Mouse (Mus musculus): ENCODE data around the gene Trim17.

The Trim17 gene

DNA sequence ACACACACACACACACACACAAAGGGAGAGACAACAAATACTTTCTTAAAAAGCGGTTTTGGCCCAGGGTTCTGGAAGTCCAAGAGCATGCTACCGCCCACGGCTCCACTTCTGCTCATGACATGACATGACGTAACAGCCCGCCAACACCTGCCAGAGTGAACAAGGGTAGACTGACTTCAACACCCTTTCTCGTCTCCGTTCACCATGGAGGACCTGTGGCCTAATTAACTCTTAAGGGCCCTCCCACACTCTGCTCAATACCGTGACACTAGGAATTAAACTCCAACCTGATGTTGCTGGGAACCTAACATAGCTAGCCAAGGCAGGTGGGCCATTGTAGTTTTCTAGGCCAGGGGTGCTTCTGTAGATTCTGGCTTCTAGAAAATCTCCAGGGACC lies 14.5 kb downstream of the Trim17 start:
- ATAC-seq (ENCODE audit: low TSS enrichment): no peak

DNA sequence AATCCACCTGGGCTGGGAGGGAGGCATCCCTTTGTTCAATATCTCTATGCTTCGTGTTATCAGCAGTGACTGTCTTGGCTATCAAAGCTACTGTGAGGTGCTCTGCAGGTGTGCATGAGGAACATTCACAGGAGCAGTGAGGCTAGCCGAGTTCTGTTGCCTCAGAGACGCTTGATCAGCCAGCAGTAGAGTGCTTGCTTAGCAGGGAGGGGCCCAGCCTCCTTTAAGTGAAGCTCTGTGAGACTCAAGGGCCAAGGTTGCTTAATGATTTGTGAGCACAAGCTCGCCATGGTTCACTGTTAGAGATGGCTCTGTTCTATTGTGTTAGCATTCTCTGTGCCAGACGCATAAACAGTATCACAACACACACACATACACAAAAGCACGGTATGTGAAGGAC lies 15.2 kb downstream of the Trim17 start:
- no peak for ATAC-seq (ENCODE audit: low TSS enrichment)

DNA sequence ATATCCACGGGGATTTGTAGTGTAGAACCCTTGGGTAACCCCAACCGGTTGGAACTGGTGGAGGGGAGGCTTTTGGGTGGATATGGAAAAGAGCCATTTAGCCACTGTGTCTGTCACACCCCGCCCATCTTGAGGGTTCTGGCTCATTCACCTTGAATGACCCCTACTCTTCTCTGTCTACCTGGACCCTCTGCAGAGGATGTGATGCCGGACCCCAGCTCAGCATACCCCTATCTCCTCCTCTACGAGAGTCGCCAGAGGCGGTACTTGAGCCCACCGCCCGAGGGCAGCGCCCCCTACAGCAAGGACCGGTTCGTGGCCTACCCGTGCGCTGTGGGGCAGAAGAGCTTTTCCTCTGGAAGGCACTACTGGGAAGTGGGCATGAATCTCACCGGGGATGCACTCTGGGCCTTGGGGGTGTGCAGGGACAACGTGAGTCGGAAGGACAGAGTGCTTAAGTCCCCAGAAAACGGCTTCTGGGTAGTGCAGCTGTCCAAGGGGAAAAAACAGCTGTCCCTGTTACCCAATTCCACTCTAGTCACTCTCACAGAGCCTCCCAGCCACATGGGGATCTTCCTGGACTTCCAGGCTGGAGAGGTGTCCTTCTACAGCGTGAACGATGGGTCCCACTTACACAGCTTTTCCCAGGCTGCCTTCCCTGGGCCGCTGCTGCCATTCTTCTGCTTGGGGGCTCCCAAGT lies 16.5 kb downstream of the Trim17 start:
- ATAC-seq (ENCODE audit: low TSS enrichment): no peak

DNA sequence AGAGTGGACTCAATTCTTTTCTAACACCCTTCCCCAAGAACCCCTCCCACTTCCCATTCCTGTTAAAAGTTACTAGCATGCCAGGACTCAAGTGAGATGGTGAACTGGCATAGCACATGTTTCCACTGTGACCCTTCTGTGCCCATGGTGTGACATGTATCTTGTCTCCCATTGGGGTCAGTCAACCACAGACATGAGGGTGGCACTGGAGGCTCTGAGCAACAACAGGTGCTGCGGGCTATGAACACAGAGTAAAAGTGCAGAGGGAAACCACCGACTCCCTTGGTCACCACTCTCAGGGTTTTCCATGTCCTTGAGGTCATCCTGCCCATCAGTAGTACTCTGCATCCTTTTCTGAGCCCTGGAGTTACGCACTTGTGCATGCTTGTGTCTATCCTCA lies 17.3 kb downstream of the Trim17 start:
- no peak for ATAC-seq (ENCODE audit: low TSS enrichment)

DNA sequence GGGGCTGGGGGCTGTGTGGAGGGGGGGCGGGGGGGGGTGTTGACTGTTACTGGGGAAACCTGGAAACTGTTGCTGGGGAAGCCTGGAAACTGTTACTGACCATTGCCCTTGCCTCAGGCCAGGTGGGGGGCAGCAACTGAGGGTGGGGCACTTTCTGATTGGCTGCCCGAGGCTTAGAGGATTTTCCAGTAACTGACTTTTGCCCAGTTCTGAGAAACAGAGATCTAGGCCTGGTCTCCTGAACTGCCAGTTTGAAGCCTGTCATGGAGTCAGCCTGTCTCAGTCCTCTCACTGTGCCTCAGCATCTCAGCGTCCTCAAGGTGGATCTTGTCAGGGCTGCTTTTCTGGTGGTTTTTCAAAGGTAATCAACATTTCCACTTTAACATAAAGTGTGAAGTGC lies 19.9 kb downstream of the Trim17 start:
- ATAC-seq (ENCODE audit: low TSS enrichment): no peak

DNA sequence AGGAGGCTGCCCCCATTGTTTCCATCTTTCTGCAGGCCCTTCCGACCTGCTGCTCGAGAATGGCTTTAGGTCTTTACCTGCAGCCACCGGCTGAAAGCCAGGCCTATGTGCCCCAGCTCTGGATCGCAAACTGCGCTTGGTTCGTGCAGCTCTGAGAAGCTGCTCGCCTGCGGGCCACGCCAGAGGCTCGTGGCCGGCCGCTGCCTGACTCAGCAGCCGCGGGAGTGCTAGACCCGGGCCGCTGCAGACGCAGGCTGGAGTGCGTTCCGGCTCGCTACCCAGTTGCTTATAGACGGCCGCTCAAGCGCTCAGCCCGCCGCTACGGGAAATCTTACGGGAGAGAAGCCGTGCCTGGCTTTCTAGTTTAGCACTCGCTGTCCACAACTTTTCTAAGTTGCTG lies 22.7 kb downstream of the Trim17 start:
- no peak; the same call in 1 of the 2 replicates for ATAC-seq (ENCODE audit: low TSS enrichment)

DNA sequence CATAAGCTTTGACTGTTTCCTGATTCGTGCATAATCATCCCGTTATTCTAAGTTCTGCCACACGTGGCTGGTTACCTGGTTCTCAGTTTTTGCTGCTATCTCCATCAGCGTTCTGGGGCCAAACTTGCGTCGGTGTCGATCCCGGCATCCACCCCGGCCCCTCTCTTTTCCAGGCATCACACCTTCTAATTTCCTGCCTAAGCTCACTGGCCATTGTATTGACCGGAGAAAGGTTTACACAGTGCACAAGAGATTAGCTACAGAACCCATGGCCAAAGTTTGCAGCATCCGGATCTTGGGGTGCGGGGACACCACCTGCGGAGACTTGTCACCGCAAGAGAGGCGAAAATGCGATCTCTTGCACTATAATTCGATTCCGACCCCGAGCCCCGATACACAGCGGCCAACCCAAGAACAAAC lies 23.1 kb downstream of the Trim17 start:
- ATAC-seq (ENCODE audit: low TSS enrichment): no peak

DNA sequence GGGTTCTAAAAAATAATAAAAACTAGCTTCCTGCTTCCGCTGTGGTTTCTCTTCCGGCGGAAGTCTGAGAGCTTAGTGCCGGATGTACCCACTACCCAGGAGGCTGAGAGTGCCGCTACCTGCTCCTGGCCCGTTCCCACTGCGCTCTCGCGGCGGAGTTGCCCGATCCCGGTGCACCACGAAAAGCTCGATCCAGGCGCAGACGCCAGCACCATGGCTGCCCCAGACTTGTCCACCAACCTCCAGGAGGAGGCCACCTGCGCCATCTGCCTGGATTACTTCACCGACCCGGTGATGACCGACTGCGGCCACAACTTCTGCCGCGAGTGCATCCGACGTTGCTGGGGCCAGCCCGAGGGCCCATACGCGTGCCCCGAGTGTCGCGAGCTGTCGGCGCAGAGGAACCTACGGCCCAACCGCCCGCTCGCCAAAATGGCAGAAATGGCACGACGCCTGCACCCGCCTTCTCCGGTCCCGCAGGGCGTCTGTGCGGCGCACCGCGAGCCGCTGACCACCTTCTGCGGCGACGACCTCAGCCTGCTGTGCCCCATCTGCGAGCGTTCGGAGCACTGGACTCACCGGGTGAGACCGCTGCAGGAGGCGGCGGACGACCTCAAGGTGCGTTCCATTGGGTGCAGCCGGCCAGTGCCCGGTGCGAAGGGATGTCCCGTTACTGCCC lies 23.7 kb downstream of the Trim17 start, which contains the start of gene Trim11:
Gene Trim11, plus strand, starts transcription at position 67 of the 679 bp plus-strand sequence.
- ATAC-seq (ENCODE audit: low TSS enrichment): peak; percentile 58

DNA sequence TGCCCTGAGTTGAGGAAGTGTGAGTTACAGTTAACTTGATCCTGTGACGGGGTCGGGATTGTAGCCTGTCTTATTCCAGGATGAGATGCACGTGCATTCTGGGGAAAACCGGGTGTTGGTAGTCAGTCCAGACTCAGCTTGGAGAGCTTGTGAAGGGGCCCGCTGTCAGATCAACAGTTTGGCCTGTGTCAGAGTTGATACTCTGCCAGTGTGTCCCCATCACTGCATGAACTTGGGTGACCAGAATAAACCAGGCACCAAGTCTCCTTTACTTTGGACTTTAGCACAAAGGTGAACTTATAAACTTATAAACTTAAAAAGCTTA lies 24.2 kb downstream of the Trim17 start:
- ATAC-seq (ENCODE audit: low TSS enrichment): no peak

DNA sequence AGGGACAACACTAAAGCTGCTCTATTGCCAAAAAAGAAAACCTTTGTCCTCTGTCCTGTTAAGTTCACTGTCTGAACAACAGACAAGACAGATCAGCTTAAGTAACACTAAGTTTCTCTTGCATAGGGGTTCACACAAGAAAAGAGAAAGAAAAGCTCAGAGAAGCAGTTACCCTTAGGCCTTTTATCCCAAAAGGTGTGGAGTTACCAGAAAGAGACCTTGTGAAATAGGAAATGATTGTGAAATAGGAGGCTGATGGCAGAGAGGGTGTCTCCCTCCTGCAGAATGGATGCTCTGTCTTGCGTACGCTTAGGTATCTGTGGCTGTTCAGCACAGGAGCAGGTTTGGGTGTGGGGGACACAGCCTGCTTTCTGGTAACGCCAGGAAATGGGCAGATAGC lies 24.7 kb downstream of the Trim17 start:
- ATAC-seq (ENCODE audit: low TSS enrichment): no peak

DNA sequence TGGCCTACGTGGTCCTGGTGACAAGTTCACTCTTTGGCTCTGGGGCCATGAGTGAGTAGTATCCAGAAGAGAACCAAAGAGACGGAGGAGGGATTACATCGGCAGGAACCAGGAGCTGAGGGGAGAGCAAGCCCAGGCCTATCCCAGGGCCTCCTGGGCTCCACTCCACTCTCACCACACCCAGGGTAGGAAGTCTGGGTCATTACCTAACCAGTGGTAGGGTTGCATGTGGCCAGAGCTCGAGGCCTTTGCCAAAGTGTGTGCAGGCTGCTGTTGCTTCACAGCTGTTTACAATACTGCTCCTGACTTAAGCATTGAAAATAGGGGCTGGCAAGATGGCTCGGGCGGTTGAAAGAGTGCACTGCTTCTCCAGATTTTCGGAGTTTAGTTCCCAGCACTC lies 25.2 kb downstream of the Trim17 start:
- ATAC-seq (ENCODE audit: low TSS enrichment): no peak

DNA sequence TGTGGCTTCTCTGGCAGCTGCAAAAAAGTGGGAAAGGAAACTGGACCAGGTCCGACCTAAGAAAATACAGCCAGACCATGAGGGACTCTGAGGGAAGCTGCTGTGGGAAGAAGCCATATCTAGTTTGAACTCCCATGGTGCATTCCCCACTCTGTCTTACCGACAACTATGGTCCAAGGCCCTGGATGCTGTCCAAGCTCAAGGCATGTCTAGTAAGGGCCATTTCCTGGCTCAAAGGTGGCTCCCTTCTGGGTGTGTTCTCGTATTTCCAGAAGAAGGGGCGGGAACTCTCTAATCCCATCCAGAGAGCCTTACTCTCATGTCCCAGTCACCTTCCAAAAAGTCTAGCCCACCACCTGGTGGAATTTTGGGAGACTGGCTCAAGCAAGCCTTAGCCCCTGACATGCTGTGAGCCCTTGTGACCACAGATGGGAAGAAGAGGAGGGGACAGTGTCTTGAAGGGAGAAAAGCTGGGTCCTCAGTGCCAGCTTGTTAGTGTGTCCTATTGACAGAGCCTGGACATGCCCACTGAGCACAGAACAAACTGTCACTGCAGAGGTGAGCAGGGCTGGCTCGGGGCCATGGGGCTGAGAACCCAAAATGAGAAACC lies 26.0 kb downstream of the Trim17 start:
- no peak for ATAC-seq (ENCODE audit: low TSS enrichment)

DNA sequence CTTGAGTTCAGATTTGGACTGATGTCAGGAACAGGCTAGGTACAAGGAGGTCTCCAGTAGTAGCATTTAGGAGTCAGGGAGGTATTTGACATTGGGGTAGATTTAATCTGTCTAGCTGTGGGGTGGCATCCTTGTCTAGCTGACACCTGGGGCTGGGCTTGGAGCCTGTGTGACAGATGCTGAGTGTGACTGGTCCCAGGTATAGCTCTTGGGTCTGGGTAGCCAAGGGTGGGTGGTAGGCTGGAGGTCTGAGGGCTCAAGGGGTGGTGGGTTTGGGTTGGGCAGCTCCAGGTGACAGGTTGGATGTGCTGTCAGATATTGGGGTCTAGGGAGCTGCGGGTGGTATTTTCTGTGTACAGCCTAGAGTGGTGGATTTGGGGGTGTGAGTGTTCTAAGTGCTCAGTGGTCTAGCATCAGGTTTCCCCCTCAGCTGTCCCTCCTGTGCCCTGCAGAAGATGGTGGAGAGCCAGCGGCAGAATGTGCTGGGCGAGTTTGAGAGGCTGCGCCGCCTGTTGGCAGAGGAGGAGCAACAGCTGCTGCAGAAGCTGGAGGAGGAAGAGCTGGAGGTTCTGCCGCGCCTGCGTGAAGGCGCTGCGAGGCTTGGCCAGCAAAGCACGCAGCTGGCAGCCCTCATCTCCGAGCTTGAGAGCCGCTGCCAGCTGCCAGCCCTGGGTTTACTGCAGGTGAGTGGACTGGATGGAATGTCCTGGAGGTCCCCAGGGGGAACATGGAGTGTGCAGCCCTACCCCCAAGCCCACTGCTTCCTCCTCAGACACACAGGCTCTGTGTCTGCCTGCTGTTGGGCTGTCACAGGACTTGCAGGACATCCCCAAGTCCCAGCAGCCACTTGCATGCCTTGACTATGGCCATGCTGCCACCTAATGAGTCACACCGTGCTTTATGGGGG lies 27.3 kb downstream of the Trim17 start:
- peak; percentile 80 for ATAC-seq (ENCODE audit: low TSS enrichment)

DNA sequence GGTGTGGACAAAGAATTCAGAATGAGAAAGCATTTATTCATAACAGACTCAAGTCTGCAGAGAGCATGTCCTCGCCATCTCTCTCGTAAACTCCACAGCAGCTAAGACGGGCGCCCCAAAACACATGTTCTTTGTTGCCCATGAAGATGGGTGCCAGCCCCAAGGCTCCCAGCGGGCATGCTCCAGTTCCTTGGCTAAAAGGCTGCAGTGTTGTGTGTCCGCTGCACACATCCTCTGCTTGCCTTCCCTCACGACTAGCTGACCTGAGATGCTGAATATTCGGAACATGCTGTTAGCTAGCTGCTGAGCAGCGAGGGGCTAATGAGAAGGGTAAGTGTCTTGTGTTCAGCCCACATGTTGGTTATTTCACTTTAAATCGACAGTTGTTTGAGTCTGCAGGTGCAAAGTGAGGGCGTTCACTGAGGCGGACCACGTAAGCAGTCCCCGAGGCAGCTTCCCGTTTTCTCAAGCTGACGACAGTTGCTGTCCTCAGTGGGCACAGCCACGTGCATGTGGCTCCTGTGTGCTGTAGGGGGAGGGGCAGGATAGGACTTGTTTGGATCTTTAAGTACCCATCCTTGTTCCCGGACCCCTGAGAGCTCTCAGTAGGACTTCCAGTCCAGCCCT lies 28.1 kb downstream of the Trim17 start:
- ATAC-seq (ENCODE audit: low TSS enrichment): no peak

DNA sequence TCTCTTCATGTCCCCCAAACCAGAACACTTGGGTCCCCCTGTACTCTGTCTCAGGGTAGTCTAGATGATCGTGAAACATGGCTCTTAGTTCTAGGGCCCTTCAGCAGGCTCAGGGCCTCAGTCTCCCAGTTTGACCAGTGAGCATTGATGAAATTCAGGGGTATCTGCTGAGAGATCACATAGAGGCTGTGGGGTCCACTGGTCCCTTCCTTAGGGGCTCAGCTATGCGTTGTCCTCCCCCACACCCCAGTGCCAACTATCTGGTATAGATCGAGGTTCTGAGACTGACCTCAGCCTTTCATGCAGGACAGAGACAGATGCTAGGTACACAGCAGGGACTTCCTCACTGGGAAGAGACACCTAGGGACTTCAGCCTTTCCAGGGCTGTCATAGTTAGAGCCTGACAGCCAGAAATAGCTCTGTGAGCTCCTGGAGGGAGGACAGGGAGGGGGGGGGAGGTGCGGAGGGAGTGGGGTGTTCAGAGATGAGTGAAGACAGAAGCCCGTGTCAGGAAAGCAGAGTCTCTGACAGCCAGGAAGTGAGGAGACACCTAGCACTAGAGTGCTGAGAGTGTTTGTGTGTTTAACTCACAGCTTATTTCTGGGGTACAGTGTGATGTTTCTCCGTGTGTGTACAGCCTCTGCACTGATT lies 29.3 kb downstream of the Trim17 start:
- ATAC-seq (ENCODE audit: low TSS enrichment): peak; percentile 16

DNA sequence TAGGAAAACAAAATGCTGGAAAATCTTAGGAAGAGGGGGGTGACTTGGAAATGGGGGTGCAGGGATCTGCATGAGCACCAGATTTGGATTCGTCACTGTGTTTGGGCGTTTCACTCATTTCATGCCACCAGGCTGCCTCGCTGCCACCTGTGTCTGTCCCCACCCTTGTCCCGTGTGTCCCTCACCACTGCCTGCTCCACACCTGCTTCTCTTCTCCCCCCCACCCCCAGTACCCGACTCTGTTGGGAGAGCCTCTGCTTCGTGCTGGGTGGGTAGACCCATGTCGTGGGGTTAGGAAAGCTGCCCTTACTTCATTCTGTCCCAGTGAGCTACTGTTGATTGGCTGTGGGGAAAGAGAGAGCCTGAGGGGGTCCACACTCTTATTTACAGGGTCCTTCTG lies 30.2 kb downstream of the Trim17 start:
- no peak for ATAC-seq (ENCODE audit: low TSS enrichment)

DNA sequence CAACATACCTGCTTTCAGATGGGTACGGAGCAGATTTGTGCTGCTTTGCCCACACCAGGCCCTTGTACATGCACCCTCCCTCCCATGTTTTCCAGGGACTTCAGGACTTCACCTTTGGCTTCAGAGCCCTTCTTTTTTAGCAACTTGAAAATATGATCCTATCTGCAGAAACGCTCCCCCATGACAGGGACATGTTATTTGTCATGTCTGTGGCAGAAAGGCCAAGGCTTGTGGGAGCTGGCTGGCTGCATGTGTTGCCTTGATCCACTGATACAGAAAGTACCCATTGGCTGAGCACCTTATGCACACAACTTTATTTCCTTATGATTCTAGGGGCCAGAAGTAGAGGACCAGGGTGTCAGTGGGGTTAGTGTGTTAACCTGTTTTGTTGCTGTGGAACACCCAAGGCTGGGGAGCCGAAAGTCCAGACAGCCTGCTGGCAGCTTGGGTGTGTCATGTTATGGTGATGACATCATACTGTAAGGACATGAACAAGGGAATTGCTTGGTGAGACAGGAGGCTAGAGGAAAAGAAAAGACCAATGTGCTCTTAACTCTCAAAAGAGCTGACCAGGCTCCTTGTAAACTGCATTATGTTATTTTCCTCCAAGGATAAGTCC lies 30.9 kb downstream of the Trim17 start:
- no peak for ATAC-seq (ENCODE audit: low TSS enrichment)

DNA sequence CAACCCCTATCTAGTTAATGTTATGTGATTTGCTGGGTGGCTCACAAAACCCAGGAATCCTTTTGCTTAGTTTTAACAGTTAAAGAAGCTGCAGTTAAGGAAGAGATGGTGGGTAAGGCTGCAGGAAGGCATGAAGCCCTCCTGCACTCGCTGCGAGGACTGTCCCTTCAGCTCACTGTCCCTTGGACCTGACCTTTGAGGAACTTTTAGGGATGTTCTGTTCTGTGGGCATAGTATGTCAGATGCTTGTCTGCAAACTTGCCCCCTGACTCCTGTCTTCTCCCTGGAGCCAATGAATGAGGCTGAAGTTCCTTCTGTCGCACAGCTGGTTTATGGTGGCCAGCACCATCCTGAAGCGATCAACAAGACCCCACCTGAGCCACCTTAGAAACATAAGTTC lies 34.7 kb downstream of the Trim17 start:
- no peak for ATAC-seq (ENCODE audit: low TSS enrichment)

DNA sequence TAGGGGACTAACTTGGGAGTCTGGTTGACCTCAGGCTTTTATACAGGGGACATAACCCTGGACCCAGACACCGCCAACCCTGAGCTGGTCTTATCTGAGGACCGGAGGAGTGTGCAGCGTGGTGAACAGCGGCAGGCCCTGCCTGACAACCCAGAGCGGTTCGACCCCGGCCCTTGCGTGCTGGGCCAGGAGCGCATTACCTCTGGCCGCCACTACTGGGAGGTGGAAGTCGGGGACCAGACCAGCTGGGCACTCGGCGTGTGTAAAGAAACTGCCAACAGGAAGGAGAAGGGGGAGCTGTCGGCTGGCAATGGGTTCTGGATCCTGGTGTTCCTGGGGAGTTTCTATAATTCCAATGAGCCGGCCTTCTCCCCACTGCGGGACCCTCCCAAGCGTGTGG lies 35.7 kb downstream of the Trim17 start:
- ATAC-seq (ENCODE audit: low TSS enrichment): no peak

DNA sequence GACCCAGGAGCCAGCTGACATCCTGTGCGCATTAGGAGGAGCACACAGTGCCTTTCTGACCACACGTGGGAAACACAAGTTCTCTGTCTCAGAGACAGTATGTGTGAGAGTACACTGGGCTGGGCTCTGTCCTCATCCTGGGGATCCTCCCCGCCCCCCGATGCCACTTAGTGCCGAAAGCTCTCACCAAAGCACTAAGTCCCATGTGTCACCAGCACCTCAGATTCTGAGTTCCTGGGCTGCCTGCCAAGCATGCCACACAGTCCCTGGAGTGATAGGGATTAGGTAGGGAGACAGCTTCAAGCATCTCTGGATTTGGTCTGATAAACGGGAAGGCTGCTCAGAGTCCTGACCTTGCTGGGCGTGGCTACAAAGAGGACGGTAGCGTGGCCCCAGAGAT lies 36.3 kb downstream of the Trim17 start:
- ATAC-seq (ENCODE audit: low TSS enrichment): peak; percentile 8; the same call in 1 of the 2 replicates

DNA sequence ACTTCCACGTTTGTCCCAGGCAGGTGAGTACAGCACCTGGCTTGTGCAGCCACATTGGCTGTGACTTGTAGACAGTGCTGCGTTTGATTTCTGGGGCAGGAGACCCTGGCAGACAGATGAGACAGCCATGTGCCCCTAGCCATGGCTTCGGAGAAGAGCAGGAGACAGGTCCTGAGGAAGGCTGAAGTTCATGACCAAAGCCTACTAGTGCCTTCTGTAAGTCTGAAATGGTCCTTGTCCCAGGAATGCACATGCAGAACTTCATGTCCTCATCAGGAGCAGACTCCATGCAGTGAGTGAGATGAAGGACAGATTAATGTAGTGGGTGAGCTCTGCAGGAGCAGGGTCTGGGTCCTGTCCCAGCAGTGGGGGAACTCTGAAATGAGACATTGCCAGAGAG lies 37.4 kb downstream of the Trim17 start:
- ATAC-seq (ENCODE audit: low TSS enrichment): no peak

All from frontal cortex, adult (tissue).